Mouse (Mus musculus): Measurements from ENCODE around the gene Itln1. TPM values are rescaled to one million over a fixed set of nuclear protein-coding genes. Genes with fewer than 3 reads are reported as not detected.
A peak's percentile ranks its signal among the peaks of the same experiment; 100 is the strongest.

The Itln1 gene
- total RNA-seq, 2 experiments from 2014 or later = not detected

DNA sequence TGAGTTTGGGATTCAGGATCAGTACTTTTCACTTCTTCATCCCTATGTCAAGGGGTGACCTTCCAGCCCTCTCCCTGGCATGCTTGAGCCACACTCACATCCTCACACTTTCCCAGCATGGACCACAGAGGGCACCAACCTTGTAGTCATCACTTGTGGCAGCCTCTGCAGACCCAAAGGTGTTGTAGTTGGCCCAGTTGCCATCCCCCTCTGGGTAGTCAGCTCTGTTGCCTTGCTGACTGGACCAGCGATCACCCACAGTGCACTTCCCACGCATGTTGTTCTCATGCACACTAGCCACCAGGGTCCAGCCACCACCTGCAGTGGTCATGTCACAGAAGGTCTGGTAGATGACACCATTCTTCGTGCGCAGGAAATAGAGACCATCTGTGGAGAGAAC, 3.7 kb downstream of the Itln1 start:
- intact Hi-C loops (cut with DNase I) = no loop called here
- DNase-seq (ENCODE audit: low spot score in 2 of 2) = no peak

DNA sequence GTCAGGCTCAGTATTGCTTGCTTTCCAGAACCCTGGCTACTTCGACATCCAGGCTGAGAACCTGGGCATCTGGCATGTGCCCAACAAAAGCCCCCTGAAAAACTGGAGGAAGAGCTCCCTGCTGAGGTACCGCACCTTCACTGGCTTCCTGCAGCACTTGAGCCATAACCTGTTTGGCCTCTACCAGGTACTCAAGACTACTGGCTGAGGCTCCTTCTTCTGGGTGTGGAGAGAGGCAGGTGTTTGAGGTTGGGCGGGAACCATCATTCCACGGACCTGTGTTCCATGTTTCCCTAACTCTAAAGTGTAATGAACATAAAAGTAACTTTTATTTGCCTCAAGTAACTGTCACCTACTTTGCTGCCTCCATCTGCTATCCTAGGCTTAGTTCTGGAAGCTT, 19.5 kb downstream of the Itln1 start:
- intact Hi-C loops (cut with DNase I) = no loop called here
- DNase-seq (ENCODE audit: low spot score in 2 of 2) = no peak

GRCm38 (mm10) chr1:171515039-171515438, 20.1 kb downstream of the Itln1 start:
- intact Hi-C loops (cut with DNase I) = no loop called here

DNA sequence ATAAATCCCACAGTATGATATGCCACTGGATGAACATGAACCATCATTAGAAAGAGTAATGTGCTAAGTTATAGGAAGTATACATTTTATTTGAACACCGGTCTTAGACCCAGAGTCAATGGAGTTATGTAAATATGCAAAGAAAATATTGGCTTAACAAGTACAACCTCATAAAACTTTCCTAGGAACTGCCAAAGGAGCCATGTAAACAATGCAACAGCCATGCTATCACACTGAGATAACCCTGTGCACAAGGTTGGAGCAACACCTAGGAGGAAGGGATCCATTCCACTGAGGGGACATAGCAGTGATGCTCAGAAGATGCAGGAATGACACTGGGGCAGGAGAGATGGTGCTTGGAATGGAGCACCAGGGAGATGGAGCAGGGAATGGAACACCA, 21.3 kb downstream of the Itln1 start:
- intact Hi-C loops (cut with DNase I) = no loop called here

More at GRCm38 (mm10) chr1:171515039-171515438, 20.1 kb downstream of the Itln1 start:
- no peak for DNase-seq (ENCODE audit: low spot score in 2 of 2)

GRCm38 (mm10) chr1:171513234-171513633, 21.9 kb downstream of the Itln1 start:
- intact Hi-C loops (cut with DNase I) = no loop called here

More for the DNA sequence above, 21.3 kb downstream of the Itln1 start:
- no peak for DNase-seq (ENCODE audit: low spot score in 2 of 2)

DNA sequence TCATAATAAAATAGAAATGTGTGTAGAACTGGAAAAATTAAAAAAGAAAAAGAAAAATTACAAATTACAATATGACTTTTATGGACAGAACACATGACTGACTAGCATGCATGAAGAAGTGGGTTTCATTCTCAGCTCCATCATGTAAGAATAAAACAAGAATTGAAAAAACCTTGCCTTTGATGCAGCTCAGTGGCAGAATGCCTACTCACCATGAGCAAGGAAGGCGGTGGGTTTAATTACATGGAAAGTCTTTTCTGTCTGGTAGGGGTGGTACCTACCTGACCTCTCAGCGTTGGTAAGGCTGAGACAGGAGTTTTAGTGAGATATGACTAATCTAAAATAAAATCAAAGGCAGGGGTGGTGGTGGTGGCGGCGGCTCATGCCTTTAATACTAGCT, 30.5 kb downstream of the Itln1 start:
- intact Hi-C loops (cut with DNase I) = no loop called here
- DNase-seq (ENCODE audit: low spot score in 2 of 2) = no peak

More at GRCm38 (mm10) chr1:171513234-171513633, 21.9 kb downstream of the Itln1 start:
- DNase-seq (ENCODE audit: low spot score in 2 of 2) = no peak

GRCm38 (mm10) chr1:171503592-171504291, 31.4 kb downstream of the Itln1 start:
- DNase-seq (ENCODE audit: low spot score in 2 of 2) = peak; percentile 44 to 70
- intact Hi-C loops (cut with DNase I) = loop anchor here (1.0 kb wide), 2 partner anchors 92 to 111 kb away; partner anchors contain the start of gene Usf1

DNA sequence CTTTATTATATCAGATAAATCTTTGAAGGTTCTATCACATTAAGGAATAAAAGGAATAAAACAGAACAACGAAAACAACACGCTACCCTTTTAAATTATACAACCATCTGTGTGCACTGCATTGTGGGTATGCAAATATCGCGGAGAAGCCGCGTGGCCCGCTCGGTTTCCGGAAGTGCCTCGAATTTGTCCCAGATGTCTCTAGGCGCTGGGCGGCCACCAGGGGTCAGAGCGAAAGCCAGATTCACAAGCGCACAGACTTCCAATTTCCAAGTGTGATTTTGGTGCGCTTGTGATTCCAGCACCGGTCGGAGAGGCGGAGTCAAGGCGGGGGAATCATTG, 31.9 kb downstream of the Itln1 start, which contains the start of gene Alyref2:
Gene Alyref2, plus strand, starts transcription at position 229 of the 342 bp plus-strand sequence.
- DNase-seq (ENCODE audit: low spot score in 2 of 2) = peak; percentile 88 to 89
- intact Hi-C loops (cut with DNase I) = loop anchor here (1.0 kb wide), 2 partner anchors 92 to 111 kb away; partner anchors contain the start of gene Usf1

DNA sequence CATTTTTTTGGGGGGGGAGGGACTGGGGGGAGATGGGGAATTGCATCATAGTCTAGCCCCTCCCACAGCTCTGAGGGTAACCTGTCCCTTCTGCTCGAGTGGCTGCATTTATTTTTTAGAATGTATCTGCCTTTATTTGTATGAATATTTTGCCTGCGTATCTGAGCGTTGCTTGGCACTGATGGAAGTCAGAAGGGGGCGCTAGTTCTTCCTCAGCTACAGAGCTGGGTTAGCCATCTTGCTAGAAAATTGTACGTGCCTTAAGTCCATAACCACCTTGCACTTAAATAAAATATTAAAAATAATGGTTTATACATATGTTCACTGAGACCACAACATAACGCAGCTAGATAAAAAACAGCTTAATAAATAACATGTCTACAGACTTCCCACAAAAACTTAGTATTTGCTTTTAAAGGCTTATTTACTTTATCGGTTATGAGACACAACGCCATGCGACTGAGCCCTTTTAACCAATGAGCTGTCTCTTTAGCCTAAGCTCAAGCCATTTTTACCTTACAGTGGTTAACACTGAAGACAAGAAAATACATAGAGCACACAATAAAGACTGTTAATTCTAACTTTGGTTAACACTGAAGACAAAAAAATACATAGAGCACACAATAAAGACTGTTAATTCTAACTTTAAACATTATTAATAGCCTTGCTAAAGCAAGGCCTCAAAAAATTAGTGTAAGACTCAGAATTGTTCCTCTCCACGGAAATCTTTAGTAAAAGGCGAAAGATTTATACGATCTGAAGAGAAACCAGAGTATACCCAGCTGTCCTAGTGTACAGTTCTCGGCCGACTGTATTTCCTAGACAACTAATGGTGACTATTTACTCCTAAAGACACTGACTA, 32.5 kb downstream of the Itln1 start:
- no peak for DNase-seq (ENCODE audit: low spot score in 2 of 2)
- intact Hi-C loops (cut with DNase I) = loop anchor here (1.0 kb wide), 2 partner anchors 91 to 112 kb away; partner anchors contain the start of gene Usf1

DNA sequence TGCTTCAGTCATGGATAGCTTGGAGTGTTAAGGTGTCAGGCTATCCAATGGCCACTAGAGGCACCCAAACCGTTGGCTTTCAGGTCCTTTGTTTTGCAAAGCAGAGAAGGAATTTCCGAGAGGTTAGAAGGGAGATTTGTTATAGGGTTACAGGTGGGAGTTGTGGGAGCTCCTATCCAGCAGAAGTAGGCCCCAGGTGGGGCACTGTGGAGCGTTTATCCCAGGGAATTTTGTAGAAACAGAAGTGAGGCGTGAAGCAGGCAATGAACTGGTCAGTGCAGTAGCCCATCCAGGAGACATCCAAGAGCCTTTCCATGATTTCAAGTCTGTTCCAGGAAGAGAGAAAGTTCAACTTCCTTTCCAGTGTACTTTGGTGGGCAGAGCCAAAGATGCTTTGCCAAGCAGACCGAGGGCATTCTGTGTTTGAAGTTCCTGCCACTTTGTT, 33.4 kb downstream of the Itln1 start:
- DNase-seq (ENCODE audit: low spot score in 2 of 2) = no peak
- intact Hi-C loops (cut with DNase I) = no loop called here

DNA sequence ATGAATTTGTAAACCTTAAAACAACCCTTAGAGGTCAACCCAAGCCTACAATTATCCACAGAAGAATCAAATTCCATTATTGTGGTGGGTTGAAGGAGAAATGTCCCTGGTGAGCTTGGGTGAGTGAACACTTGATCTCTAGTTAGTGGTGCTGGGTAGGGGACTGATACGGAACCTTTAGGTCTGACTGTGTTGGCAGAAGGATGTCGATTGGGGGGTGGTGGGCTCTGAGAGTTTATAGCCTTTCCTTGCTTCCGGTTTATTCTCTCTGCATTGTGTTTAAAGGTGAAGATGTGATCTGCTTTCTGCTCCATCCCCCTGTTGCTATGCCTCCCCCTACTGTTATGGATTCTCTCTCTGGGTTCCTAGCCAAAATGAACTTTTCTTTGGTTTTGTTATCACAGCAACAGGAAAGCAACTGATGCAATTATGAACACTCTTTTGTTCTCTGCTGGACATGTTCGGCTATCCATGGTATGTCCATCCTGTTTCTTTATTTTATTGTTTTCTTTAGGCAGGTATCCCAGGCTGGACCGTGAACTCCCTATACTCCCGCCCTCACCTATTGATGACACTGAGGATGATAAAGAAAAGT, 34.0 kb downstream of the Itln1 start:
- intact Hi-C loops (cut with DNase I) = no loop called here
- DNase-seq (ENCODE audit: low spot score in 2 of 2) = no peak

DNA sequence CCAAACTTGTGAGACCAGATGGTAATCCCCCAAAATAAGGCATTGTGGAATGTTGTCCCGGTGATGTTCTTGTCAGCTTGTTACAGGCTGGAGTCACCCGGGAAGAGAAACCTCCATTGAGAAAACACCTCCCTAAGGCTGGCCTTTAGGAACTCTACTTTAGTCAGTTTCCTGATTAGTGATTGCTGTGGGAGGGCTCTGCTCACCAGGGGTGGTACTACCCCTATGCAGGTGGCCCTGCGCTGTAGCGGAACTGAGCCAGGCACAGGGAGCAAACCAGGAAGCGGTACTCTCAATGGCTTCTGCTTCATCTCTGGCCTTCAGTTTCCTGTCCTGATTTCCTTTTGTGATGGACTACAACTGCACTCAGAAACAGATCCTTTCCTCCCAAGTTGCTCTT, 35.2 kb downstream of the Itln1 start:
- DNase-seq (ENCODE audit: low spot score in 2 of 2) = no peak
- intact Hi-C loops (cut with DNase I) = no loop called here

DNA sequence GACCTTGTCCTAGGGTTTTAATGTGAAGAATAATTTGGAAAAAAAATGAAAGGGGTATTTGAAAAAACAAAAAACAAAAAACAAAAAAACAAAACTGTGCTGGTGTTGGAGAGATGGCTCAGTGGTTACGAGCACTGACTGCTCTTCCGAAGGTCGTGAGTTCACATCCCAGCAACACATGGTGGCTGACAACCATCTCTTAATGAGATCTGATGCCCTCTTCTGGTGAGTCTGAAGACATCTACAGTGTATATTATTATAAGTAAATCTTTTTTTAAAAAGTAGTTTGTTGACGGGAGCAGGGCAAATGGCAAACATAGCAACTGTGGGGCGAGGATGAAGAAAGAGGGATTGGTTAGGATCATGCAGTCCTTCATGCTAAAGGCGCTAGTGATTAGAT, 39.7 kb downstream of the Itln1 start:
- DNase-seq (ENCODE audit: low spot score in 2 of 2) = no peak
- intact Hi-C loops (cut with DNase I) = no loop called here

GRCm38 (mm10) chr1:171494241-171494640, 40.9 kb downstream of the Itln1 start:
- DNase-seq (ENCODE audit: low spot score in 2 of 2) = no peak
- intact Hi-C loops (cut with DNase I) = no loop called here

DNA sequence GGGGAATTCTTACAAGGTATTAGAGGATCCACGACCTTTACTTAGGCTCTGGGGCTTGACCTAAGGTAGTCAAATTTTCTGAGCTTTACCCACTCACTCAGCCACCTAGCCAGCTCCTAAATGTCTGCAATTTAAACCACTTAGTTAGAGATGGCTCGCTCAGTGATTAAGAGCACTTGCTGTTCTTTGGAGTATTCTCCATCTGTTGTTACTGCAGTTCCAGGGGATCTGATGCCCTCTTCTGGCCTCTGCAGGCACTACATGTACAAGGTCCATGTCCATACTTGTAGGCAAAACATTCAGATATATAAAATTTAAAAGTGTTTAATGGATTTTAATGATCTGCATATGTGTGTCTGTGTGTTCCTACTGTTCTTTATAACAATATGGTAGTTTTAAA, 56.1 kb downstream of the Itln1 start:
- intact Hi-C loops (cut with DNase I) = loop anchor here (2.0 to 5.0 kb wide), 2 partner anchors 67 to 118 kb away; partner anchors contain the start of genes Klhdc9 and Usf1
- DNase-seq (ENCODE audit: low spot score in 2 of 2) = peak; percentile 45 to 67

GRCm38 (mm10) chr1:171477758-171478545, 57.1 kb downstream of the Itln1 start:
- no peak for DNase-seq (ENCODE audit: low spot score in 2 of 2)
- intact Hi-C loops (cut with DNase I) = loop anchor here (2.0 to 5.0 kb wide), 2 partner anchors 66 to 117 kb away; partner anchors contain the start of genes Klhdc9 and Usf1

DNA sequence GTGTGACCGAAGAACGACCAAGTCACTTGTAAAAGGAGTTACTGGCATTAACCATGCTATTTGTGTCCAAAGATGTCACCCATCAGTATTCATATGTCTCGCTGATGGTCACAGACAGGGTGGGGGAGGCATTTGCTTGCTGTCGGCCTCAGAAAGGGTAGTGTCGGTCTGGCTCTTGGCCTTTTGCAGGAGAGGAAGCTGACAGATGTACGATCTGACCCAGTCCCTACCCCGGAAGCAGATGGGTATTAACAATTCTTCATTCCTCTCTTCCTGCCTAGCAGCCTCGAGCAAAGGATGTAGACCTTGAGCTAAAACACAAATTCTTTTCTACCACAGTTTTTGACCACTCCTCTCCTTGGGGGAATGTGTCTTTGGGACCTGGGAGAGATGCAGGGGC, 58.0 kb downstream of the Itln1 start:
- DNase-seq (ENCODE audit: low spot score in 2 of 2) = no peak
- intact Hi-C loops (cut with DNase I) = loop anchor here (5.0 kb wide), 1 partner anchor 65 kb away; the partner anchor contains the start of gene Usf1

DNA sequence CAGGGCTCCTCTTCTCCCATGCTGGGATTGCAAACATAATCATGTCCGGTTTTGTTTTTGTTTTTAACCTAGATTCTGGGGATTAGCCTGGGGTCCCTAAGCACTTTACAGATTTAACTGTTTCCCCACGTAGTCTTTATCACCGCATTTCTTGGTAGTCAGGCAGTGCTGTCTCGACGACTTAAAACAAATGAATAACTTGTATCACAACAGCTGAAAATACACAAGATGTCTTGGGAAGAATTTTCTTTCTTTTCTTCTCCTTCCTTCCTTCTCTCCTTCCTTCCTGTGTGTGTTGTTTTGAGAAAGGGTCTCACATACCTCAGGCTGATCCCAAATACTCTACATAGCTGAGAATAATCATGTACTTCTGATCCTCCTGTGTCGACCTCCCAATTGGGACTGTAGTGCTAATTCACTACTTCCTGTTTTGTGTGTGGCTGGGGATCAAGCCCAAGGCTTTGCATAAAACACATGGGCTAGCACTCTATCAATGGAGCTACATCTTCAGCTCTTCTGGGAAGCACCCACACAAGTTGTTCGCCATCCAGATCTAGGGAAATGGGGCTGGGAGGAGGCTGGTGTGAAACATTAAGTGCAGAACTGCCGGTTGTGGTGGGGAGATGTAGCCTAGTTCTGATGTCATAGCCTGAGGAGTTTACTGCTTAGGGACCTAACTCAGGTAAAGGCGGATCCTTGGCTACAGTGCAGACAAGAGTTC, 61.0 kb downstream of the Itln1 start:
- DNase-seq (ENCODE audit: low spot score in 2 of 2) = no peak
- intact Hi-C loops (cut with DNase I) = no loop called here

- no peak for DNase-seq (ENCODE audit: low spot score in 2 of 2)
- intact Hi-C loops (cut with DNase I) = no loop called here
Observed at GRCm38 (mm10) chr1:171473506-171473905, 61.6 kb downstream of the Itln1 start.

Measured in left cerebral cortex, postnatal 36 days (tissue).